Mouse (Mus musculus) layer of hippocampus, postnatal 10 days (tissue): ENCODE results near the gene Ewsr1. TPM values are rescaled to one million over a fixed set of nuclear protein-coding genes. Genes with fewer than 3 reads are reported as not detected.

Source experiments
- DNase-seq, 2 experiments: peaks; one replicate each; pipeline ENCODE4 v3.0.0; 2021; ENCODE audit warnings: low spot score in 2 of 2
- total RNA-seq, 2 experiments: library from RNA; stranded (reverse); gene quantifications; 2 replicates each; pipeline ENCODE4 v1.2.3; 2021

The Ewsr1 gene
- total RNA-seq, 2 experiments from 2014 or later = 332 TPM

DNA sequence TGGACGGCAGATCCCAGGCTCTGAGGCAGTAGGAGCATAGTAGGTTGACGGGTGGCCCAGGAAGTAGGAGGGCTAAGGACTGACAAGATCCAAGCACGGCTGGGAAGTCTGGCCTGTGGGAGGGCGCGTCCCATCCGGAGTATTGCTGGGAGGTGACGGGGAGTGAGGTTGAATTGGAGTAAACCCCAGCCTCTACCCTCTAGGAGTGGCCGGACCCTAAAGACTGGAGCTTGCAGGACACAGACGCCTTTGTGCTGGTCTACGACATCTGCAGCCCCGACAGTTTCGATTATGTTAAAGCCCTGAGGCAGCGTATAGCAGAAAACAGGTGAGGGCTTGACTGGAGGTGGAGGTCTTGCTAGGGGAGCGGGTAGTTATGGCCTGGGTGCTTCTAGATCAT lies 39.8 kb downstream of the Ewsr1 start:
- DNase-seq = no peak

- DNase-seq = no peak
Observed at GRCm38 (mm10) chr11:5058783-5059182, 40.3 kb downstream of the Ewsr1 start.

DNA sequence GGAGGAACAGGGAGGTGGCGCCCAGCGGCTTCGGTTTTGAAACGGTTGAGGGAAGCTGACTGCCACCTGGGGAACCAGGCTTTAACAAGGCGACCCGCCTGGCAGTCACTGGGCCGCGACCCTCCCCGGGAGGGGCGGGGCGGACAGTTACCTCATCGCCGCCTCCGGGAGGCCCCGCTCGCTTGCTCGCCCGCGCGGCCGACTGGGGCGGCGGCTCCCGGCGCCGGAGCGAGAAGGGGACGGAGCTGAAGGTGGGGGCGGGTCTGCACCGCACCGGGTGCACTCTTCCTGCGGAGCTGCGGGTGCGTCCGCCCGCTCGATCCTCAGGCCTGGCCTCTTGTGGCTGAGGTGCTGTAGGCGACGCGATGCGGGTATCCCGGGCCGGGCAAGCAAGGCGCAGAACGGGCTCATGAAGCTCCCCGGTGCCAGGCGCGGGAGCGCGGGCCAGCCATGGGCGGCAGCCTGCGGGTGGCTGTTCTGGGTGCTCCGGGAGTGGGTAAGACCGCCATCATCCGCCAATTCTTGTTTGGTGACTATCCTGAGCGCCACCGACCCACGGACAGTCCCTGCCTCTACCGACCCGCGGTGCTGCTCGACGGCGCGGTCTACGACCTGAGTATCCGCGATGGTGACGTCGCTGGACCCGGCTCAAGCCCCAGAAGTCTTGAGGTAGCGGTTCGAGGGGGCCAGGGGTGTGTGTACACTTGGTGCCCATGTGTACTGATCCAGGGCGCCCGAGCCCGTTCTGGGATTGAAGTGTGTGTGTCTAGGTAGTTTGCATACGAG lies 41.0 kb downstream of the Ewsr1 start, which contains the start of gene Rasl10a:
TSS of gene Rasl10a (plus strand) at position 273 of the 786 bp plus-strand sequence.
- peak; percentile 46 to 54 for DNase-seq

DNA sequence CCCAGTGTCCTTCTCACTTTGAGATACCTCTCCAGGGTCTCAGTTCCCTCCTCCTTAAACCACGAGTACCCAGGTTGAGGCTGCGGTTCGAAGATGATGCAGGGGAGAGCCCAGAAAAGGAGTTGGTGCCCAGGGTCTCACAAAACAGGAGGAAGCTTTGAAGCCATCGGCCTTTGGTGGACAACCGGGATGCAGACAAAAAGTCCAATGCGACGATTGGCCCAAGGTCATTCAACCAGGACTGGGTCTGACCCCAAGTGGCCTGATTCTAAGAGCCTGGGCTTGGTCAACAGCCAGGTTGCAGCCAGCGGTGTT lies 41.6 kb downstream of the Ewsr1 start:
- no peak for DNase-seq

DNA sequence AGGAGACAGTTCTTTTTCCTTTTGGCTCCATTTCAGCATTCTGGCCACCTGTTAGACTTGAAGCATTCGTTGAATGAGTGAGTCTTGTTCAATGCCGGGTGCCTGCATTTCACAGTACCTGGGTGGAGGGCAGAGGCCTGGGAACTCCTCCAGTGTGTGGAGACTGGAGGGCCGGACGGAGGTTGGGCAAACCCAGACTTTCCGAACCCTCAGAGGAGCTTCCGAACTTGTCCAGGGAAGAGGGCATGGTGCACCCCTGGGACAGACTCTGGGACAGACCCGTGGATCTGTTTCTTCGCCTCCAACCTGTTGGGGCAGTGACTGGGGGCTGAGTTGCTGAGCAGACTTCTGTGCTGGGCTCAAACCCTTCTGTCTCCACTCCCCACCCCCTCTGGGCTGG lies 42.0 kb downstream of the Ewsr1 start:
- no peak for DNase-seq

DNA sequence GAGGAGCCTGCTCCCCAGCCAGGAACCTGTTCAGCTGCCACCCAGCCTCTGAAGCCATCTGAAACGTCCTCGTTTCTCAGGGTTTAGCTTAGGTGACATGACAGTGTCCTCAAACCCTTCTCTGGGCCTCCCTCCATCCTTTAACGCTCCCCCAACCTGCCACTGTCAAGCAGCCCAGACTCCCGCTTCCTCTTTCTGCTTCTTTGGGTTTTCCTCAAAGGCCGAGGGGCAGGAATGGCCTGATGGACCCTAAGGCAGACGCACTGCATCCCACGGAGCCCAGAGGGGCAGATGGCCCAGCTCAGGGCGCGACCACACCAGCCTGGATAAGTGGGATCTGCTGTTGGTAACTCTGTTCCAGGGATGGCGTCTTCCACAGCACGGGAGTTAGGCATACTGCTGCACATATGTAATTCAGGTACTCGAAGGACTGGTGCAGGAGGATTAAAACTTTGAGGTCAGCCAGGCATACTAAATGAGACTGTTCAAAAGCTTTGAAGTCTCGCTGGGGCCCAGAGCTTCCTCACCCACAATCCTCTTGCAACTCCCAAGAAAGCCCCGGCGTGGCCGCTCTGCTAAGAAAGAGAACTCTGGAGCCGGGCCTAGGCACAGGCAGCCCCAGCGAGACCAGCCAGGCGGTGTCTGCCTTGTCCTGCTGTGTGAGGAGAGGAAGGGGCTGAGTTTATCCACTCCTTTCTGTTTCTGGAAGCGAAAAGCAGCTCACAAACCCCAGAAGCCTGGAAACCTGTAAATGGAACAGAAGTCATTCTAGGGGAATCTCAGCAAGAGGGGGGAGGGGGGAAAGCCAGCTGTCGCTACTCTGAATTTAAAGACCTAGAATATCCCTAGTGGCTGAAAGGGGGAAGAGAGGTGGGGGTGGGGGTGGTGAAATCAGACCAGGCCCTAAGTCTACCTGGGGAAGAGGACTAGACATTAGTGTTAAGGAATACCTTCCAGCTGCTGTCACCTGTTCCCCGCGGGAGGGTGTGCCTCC lies 42.8 kb downstream of the Ewsr1 start:
- DNase-seq = no peak

DNA sequence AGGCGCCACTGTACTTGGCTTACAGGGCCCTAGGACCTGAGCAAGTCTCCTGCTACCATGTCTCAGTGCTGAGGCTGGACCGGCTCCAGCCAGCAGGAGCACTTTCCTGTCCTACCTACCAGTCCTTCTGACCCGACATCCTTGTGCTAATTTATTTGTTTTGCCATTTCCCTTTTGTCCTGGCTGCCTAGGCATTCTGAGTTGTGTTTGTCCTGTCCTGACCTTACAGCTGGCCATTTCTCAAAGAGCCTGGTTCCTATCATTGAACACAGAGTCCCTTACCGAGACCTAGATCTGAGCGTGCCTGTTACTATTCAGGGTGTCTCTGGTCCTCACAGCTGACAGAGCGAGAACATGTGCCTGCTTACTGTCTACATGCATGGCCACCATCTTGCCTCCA lies 44.2 kb downstream of the Ewsr1 start:
- DNase-seq = no peak

DNA sequence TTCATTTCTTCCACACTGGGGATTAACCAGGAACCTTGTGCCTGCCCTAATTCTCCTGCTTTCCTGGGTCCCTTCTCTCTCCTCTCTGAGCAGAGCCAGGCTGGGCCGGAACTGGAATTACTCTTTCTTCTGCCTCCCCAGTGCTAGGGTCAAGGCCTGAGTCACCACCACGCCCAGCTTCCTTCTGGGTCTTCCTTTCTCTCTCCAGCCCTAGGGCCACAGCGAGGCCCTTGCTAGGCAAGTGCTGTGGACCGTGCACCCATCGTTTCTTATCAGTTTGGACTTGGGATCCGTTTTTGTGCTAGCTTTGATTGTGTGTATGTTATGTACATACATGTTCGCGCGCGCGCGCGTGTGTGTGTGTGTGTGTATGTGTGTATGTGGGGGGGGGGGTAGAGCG lies 44.9 kb downstream of the Ewsr1 start:
- no peak for DNase-seq

DNA sequence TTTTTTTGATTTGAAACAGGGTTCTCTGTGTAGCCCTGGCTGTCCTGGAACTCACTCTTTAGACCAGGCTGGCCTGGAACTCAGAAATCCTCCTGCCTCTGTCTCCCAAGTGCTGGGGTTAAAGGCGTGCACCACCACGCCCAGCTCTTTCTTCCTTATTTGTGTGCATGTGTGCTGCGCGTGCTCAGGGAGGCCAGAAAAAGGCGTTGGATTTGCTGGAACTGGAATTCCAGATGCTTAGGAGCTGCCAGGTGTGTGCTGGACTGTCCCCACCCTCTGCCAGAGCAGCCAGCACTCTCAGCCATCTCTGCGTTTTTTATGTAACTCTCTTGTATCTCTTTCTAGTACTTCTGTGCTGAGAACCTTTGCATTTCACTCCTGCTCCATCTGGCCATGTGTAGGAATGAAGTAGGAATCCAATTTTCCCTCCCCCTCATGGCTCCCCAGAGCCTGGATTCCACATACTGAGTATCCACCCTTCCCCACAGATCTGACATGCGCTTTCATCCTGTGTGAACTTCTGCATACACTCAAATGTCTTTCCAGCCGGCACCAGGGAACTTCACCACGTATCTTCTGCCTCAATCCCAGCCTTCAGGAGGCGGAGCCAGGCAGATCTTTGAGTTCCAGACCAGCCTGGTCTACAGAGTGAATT lies 46.7 kb downstream of the Ewsr1 start:
- DNase-seq = no peak

DNA sequence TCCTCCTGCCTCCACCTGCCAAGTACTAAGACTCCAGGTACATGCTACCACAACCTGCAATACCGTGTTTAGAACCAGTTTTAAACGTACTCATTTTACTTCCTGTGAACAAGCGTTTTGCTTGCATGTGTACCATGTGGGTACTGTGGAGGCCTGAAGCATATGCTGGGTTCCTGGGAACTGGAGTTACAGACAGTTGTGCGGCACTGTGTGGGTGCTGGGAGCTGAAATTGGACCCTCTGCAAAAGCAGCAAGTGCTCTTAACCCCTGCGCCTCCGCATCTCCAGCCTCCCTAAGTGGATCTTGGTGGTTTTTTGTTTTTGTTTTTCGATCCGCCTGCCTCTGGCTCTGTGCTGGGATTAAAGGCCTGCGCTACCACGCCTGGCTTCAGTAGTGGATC lies 47.4 kb downstream of the Ewsr1 start:
- no peak for DNase-seq

- no peak for DNase-seq
Observed at GRCm38 (mm10) chr11:5046321-5046926, 52.6 kb downstream of the Ewsr1 start.

DNA sequence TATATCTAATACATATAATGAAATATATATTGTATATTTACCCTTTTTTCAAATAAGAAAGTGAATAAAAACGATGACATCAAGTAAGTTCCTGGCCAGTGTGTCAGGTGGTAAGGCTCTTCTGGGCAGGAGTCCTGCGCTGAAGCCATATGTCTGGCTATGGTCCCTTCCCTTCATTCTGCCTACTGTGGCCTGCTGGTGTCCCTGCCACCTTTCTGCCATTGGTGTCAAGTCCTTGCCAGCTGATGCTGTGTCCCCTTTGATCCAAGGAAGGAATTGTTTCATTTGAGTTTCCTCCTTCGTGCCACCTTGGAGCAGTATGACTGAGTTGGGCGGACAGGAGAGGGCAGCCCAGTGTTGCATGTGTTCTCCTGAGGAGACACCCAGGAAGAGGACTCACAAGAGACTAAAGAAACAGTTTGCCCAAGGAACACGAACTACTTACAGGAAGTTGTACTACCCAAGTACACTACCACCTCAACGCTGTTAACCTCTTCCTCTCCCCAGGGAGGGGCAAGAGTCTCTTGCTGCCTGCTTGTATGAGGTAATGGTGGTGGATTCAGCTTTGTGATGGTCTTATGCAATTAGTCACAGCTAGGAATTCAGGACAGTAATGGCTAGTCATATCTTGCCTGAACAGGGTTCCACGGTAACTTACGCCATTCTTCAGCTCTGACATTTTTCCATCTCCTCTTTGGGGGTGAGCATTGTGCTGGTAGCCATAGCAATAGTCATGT lies 56.3 kb downstream of the Ewsr1 start:
- DNase-seq = no peak

- peak; percentile 60 to 61 for DNase-seq
Observed at GRCm38 (mm10) chr11:5041144-5041780, 57.8 kb downstream of the Ewsr1 start.

DNA sequence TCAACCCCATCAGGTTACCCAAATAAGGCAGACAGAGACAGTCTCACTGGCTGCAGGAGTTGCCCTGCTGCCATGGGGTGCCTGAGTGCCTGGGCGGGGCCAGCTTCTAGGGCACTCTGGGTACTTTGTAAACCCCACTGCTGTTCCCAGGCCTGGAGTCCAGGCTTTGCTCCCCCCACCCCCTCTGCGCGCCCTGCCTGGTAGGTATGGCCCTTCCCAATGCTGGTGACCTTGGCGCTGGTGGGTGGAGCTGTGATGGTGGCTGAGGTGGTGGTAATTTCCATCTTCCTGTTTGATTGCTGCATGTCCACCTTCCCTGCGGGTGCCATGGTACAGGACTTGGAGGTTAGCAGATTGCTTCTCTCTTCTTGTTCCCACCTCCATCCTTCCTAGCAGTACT lies 58.5 kb downstream of the Ewsr1 start:
- DNase-seq = no peak

DNA sequence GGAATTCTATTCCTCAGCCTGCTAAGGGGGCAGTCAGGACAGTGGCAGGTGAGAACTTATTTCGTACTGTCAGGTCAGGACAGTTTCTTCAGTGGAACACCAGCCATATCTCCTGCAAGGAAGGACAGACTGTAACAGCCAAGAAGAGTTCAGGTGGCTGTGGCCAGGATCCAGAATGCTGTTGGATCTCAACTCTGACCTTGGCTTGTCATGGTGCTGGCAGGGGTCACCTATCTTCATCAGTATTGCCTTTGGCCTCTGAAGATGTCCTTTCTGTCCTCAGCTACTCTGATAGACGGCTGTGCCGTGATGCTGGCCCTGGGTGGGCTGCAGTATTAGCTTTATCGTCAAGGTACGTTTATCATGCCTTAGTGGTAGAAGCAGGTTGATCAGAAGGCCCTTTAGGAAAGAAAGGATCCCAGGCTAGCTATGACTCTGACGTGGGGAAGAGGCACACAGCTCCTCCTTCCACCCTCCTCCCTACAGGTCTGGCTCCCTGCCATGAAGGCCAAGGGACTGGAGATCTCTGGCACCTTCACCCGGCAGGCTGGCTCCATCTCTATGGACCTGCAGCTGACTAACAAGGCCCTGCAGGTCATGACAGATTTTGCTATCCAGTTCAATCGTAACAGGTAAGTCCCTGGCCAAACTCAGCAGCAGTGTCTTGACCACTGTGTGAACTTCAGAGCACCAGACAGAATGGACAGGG lies 61.8 kb downstream of the Ewsr1 start:
- no peak for DNase-seq

DNA sequence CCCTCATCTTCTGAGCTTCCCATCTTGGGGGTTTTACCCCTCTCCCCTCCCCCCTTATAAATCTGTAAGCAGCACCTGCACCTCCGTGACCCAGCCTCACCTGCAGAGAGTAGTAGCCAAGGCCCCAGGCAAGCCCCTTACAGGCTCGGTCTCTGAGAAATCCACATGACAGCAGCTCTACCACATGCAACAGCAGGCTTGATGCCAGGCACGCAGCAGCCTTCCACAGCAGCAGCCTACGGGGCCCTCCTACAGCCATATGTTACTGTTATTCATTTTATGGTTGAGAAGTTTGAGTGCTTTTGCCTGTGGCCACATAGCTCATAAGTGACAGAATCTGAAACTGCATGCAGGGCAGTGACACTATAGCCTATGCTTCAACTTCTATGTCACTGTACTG lies 63.6 kb downstream of the Ewsr1 start:
- peak; percentile 61 to 65 for DNase-seq

DNA sequence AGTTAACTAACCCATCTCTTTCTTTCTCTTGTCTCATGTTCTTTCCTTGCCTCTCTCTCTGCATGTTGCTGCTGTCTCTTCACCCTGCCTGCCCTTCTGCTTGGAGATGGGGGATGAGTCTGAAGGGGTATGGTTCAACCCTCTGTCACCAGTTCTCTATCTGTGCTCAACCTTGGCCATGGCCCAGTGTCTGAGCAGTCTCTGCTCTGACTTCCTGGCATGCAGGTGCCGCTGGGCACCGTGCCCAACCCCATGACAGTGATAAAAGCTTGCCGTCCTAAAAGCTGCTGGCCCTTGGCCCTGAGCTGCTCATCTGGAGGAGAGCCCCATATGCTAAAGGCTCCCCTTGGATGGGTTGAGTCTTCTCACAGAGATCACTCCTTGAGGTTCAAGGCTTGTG lies 65.9 kb downstream of the Ewsr1 start:
- DNase-seq = no peak

DNA sequence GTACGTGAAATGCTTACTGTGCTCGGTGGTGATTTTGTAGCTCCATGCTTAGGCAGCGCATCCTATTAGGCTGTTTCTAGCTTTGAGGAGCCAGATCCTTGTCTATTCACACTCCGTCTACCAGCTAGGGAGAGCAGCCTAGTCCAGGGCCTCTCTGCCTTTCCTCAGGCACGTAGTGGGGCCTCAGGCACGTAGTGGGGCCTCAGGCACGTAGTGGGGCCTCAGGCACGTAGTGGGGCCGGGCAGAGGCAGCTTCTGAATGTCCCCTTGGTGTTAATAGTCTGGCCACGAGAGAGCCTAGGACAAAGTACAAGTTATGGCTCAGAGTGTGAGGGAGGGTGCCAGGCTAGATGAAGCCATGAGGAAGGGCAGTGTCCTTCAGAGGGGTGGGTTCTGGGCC lies 66.4 kb downstream of the Ewsr1 start:
- DNase-seq = no peak

DNA sequence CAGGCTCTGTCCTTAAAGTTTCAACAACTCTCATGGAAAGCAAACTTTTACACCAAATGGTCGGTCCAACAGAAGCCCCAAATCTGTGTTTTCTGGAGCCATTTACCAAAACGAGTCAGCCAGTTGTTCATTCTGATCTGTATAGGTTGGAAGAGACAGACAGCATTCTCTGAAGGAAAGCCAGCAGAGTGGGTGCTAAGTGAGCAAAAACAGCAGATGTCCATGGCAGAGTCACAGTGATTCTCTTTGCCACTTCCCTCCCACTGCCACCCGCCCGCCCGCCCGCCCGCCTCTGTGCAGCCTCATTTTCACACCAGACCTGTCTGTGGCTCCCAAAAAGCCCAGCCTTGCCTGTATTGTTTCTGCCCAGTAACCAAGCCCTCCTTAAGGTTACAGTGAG lies 70.8 kb downstream of the Ewsr1 start:
- no peak for DNase-seq

DNA sequence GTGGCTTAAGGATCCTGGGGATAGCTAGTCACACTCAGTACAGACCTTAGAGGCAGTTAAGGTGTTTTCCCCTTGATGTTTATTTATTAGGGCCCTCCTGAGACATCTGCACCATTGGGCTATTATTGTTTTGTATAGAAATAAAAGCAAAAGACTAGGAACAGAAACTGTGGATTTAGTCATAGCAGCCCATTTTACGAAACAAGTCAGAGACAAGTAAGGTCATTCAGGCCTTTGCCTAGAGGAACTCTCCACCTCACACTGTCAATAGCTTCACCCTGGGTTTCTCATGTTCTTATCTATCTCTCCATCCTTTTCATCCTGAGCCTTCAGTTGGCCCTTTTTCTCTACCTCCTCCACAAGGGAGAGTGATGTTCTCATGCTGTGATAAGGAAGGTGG lies 74.0 kb downstream of the Ewsr1 start:
- DNase-seq = no peak
